Mouse (Mus musculus) monocyte, adult 2 months (primary cell): ENCODE measurements around the gene Itgb7.
"Not testable (repeated sequence)": the region's sequence is repeated elsewhere in the genome, so short reads cannot be mapped to it uniquely, and the experiment has no call there.

ENCODE experiments used
- DNase-seq, 2 experiments: peaks; one replicate each; pipeline ENCODE4 v3.0.0; 2022; ENCODE audit warnings: low spot score in 2 of 2, low read depth in 1 of 2

Gene Itgb7

DNA sequence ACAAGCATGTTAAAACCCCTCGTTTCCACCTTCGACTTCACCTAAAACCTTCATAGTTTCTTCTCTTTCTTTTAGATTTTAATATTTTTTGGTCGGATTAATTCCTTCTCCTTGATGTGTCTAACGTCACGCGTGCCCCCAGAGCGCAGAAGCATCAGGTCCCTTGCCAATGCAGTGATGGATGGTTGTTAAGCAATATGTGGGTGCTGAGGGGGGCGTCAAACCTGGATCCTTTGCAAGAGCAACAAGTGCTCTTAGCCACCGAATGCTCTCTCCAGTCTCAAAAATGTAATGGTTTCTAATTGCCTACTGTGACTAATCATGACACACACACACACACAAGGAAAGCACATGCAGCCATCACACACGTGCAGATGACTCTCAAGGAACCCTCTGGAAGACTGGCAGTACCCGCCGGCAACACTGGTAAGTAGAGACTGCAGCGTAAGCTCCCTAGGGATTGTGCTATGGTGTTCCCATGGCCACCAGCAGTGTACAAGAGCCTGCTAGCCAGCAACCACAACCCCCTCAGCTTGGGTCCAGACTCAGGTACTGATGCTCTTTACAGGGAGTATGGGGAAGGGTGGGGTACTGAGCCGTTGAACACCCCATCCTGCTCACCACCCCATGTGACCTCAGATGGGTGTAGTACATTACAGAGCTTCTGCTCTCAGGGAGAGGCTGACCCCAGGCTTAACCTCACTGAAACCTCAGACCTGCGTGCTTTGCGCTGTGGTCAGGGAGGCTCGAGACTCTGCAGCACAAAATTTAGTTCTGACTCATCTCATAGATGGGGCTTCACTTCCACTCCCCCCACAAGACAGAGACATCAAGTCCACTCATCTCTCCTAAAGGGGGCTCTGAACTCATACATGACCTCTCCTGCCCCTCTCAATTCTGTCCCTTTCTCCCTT, 1.1 kb downstream of the Itgb7 start:
- peak in 1 of 2 experiments; percentile 38 for DNase-seq

GRCm38 (mm10) chr15:102225619-102226018, 6.1 kb downstream of the Itgb7 start:
- DNase-seq = not testable (repeated sequence)

DNA sequence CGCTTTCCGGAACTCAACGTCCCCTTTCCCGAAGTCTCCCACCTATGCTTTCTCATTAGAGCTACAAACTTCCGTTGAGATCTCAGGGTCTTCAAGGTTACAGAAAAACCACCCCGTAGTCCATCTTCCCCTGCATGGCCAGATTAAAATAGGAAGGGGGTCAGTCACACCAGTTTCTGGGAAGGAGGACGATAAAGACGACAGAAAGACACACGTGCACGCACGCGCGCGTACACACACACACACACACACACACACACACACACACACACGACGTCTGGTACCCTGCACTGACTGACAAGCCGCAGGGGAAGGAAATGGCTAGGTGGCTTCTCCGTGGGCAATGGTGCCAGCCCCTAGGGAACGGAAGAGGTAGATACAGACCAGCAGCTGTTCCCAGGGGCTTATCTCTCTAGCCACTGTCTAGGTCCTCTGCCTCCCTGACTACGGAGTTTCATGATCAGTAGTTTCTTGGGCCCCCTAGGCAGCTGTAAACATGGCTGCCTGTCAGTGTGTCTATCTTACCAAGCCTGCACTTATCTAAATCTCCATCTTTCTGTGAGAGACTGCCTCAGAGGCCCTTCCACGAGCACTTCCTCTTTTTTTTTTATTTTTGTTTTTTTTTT, 6.6 kb downstream of the Itgb7 start:
- DNase-seq = peak in 1 of 2 experiments; percentile 32

- DNase-seq = peak in 1 of 2 experiments; percentile 53
Observed at GRCm38 (mm10) chr15:102224186-102224991, 7.4 kb downstream of the Itgb7 start.

DNA sequence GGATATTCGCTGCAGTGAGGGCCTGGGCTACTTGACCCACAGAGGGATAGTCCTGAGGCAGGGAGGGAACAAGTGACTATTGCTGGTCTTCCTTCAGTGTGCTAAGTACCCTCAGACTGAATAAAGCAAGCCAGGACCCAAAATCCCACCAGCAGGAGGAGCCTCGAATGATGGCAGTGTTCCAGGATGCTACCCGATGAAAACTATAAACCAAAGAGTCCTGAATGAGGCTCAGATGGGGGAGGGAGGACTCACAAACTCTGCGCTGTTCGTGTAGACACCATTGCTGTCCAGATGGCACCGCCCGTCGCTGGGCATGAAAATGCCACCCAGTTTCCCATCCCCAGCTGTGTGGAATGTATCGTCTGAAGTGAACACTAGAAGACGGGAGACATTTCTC, 9.4 kb downstream of the Itgb7 start:
- DNase-seq = no peak

DNA sequence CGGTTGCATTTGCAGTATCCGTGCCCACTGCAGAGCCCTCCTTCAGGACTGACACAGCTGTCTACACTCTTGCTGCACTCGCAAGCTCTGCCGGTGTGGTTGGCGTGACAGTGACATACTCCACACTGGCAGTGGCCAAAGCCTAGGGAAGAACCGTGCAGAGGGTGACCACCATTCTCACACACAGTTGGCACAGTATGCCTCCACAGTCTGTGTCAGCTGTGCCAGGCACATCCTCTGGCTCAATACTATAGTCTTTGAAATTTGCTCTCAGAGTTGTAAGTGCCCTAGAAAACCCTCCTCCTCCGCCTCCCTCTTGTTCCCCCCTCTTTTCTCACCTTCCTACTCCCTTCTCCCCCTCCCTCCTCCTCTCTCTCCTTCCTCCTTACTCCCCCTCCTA, 14.4 kb downstream of the Itgb7 start:
- DNase-seq = no peak

DNA sequence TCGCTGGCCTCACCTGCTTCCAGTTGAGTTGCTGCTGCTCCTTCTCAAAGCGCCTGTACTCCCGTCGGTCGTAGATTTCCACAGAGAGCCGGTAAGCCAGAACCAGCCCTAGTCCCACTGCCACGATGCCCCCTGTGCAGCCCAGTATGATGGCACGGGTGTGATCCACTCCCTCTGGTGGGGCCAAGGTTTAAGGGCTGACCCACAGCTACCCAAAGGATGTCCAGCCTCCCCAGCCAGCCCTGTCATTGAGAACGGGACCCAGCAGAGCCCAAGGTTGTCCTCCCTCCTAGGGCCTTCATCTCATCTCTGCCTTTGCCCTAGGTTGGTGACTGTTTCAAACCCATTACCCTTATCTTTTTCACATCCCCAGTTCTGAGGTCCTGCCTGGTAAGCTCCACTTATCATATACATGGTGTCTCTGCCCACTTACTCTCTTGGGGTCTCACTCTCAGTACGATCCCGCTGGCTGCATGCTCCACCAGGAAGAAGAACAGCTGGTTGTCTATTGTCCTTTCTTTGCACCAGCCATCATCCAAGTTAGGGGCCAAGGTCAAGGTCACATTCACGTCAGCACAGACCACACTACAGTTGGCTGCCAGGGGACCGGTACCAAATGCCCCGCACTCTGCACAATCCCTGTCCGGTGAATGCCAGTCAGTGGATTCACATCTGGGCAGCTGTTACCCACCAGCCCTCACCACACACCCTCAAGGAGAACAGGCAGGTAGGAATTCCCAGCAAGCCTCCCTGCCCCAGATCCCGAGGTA, 15.1 kb downstream of the Itgb7 start:
- DNase-seq = no peak

DNA sequence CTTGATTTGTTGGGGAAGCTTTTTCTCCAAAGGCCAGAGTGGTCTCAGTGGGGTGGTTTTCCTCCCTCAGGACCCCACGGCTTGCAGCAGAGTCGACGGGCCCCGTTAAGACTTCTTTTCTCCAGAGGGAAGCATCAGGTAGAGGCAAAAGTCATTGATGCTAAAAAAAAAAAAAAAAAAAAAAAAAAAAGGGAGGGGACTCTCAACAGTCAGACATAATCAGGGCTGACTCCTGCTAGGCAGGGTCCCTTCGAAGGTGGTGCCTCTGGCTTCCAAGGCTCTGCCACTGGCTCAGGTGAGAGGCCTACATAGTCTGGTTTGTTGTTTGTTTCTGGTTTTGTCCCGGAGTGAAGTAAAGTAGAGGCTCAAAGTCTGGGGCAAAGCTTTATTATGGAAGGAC, 16.1 kb downstream of the Itgb7 start:
- DNase-seq = no peak

DNA sequence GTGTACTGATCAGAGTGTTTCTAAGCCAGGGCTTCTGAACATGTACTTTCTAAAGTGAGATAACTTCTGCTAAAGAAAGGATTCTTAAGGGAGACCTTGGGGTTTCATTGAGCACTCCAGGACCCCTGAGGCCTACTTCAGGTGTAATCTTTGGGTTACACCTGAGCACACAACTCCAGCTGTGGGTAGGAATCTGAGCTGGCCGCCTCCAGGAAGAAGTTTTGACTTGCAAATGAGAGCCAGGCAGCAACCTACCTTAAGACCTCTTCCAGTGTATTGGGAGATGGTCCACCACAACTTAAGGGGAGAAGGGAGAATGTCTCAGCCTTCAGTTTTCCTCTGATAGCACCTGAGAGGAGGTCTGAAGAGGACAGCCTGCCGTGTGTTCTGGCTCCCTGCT, 17.6 kb downstream of the Itgb7 start:
- DNase-seq = no peak

DNA sequence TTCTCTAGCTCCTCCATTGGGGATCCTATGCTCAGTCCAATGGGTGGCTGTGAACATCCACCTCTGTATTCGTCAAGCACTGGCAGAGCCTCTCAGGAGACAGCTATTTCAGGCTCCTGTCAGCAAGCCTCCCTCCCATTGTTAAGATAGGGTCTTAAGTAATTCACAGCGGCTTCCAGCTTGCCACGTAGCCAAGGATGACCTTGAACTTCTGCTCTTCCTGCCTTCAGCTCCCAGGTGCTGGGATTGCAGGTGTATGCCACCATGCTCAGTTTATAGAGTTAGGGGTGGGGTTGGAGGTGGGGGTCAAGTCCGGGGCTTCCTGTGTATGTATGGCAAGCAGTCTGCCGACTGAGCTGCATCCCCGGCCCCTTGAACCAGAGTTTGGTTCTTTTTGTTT, 19.8 kb downstream of the Itgb7 start:
- no peak for DNase-seq

GRCm38 (mm10) chr15:102210816-102211215, 20.9 kb downstream of the Itgb7 start:
- no peak for DNase-seq

- no peak for DNase-seq
Observed at GRCm38 (mm10) chr15:102209114-102209513, 22.6 kb downstream of the Itgb7 start.

DNA sequence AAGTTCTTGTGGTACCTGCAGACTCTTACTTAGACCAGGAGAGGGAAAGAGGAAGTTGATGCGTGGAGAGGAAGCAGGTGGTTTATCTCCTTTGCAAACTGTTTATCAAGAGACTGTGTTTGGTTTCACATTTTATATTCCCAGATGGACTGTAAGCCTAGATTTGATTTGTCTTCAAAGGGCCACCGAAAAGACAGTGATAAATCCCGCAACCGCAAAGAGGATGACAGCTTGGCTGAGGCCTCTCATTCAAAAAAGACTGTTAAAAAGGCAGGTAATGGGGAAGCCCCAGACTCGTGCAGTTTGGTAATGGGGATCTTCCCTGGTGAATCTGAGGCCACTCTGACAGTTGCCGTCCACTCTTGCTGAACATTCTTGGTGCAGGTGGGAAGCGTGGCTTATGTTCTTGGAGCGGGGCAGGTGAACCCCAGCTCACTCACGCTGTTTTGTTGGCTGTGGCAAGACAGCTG, 23.6 kb downstream of the Itgb7 start:
- no peak for DNase-seq

DNA sequence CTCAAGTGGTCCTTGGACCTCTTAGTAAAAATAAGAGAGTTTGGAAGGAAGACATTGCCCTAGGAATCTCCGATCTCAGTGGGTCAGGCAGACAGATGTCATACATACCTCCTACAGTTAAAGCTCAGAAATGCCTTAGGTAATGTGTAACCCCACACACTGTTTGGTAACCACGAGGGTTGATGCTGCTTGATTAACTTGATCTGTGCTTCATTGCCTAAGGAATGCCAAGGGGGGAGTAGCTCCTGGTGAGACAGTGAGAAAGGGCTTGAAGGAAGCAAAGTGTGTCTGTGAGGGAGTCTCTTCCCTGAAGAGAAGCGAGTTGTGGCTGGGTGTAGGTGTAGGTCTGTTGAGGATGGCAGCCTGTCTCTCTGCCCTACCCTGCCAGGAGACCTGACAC, 24.4 kb downstream of the Itgb7 start:
- no peak for DNase-seq

- DNase-seq = no peak
Observed at GRCm38 (mm10) chr15:102205779-102206178, 26.0 kb downstream of the Itgb7 start.

DNA sequence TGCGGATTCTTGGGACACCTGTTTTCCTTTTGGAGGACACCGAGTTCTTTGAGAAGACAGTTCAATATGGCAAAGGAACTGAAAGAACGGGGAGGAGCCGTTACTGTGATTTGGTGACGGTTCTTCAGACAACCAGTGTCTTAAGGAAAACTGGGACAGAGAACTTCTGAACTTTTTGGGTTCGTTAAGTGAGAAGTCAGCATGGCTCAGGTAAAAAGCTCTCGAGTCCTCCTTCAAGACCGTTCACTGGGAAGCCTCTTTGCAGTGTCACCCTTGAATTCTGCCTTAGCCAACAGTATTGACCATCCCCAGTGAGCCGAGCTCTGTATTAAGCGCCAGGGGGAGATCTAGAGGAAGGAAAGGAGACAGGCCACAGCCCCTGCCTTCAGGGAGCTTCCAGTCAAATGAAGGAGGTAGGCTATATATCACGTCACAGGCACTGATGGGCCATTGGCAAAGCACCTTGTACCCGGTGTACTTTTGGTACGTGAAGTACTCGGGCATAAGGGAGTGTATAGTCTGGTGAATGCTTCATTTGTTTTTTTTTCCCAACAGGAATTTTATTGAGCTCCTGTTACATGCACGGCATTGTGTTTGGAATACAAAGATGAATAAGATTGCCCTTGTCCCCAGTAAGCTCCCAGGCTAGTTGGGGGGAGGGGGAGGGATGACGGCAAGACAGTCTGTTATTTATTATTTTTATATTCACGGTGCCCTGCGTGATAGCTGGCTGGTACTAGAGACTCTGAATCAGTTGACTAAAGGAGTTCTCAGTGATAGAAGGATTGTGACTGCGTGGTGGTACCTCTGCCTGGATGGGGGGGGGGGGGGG, 26.9 kb downstream of the Itgb7 start, which contains the start of gene Csad:
Csad (minus strand) TSS at position 51 of the 832 bp plus-strand sequence.
- no peak for DNase-seq

- DNase-seq = peak in 1 of 2 experiments; percentile 34
Observed at GRCm38 (mm10) chr15:102203835-102204381, 27.8 kb downstream of the Itgb7 start.

DNA sequence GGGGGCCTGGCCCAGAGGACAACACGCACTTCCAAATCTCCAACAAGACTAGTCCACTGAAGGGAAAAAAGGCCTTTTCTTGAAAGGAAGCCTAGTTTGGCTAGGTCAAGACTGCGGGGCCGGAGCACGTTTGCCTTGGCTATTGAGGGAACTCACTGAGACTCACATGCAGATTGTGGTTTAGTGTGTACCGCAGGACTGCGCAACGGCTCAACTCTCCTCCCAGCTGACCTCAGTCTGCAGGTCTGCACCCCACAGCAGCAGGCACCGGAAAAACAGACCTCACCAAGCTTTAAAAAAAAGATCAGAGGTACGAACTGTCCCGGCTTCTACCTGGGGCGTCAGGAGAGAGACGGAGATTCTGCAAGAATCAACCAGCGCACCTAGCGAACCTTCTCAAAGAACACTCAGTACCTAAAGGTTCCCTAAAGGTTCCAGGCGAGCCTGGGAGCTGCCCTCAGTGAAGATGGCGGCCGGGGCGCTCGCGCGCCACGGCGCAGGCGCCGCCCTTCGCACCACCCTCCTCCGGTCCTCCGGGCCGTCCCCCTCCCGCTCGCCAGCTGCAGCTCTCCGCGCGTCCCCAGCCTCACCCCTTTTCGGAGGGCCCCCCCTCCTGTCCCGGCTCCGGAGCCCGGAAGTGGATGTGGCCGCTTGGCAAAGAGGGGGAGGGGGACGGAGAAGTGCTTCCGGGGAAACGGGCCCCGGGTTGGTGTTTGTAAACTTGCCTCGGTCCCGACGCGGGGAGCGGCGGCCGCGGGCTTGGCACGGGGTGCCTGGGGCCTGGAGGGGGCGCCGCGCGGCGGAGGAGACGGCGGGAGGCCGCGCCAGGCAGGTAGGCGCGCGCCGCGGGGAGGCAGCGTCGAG, 28.5 kb downstream of the Itgb7 start, which contains the start of gene Zfp740:
Zfp740 (plus strand) TSS at position 279 of the 864 bp plus-strand sequence.
- peak; percentile 72 to 80 for DNase-seq
